Mouse (Mus musculus) liver, postnatal 0 days (tissue): Measurements from ENCODE around the gene Macrod2. TPM values are rescaled to one million over a fixed set of nuclear protein-coding genes. Genes with fewer than 3 reads are reported as not detected.

Source experiments
- ATAC-seq: fragments of 200-750 bp; cut with Nextera tagmentation; 2 replicates; pipeline ENCODE4 v1.8.0; 2017; ENCODE audit warnings: mild to moderate bottlenecking, moderate library complexity
- DNase-seq: peaks from one replicate; pipeline ENCODE4 v3.0.0-alpha.2; 2016
- H3K27ac ChIP-seq: fragments of 300-500 bp; sonication (generic); 2 replicates; pipeline ENCODE4 v1.5.1; 2014; ENCODE audit warnings: antibody characterized with exemption, moderate library complexity, mild to moderate bottlenecking, low read depth
- H3K27me3 ChIP-seq: fragments of 300-500 bp; sonication (generic); 2 replicates; pipeline ENCODE4 v1.6.1; 2014; ENCODE audit warnings: low read length, control low read depth, mixed read lengths; ENCODE audit not compliant: insufficient read depth
- H3K36me3 ChIP-seq: fragments of 300-500 bp; sonication (generic); replicated peaks from 2 replicates; pipeline ENCODE4 v1.6.1; 2014; ENCODE audit warnings: mild to moderate bottlenecking, control low read depth, low read length, moderate library complexity, mixed read lengths; ENCODE audit not compliant: insufficient read depth
- H3K4me1 ChIP-seq: fragments of 300-500 bp; sonication (generic); 2 replicates; pipeline ENCODE4 v1.6.1; 2014; ENCODE audit warnings: antibody characterized with exemption, mild to moderate bottlenecking, control low read depth; ENCODE audit not compliant: insufficient read depth
- H3K4me2 ChIP-seq: fragments of 300-500 bp; sonication (generic); 2 replicates; pipeline ENCODE4 v1.6.1; 2014; ENCODE audit warnings: low read depth, mild to moderate bottlenecking, low read length, moderate library complexity, mixed read lengths
- H3K4me3 ChIP-seq: fragments of 300-500 bp; sonication (generic); 2 replicates; pipeline ENCODE4 v1.5.1; 2014; ENCODE audit warnings: low read depth, low read length
- H3K9ac ChIP-seq: fragments of 300-500 bp; sonication (generic); replicated peaks from 2 replicates; pipeline ENCODE4 v1.6.1; 2014; ENCODE audit warnings: mild to moderate bottlenecking, moderate library complexity
- H3K9me3 ChIP-seq: fragments of 300-500 bp; sonication (generic); 2 replicates; pipeline ENCODE4 v1.6.1; 2016; ENCODE audit warnings: mild to moderate bottlenecking, control low read depth, low read length, mixed read lengths
- CTCF ChIP-seq: sonication (generic); IDR thresholded peaks from 2 replicates; pipeline ENCODE4 v1.5.1; 2016; ENCODE audit warnings: antibody characterized with exemption, low read depth
- EP300 ChIP-seq: IDR thresholded peaks from 2 replicates; pipeline ENCODE4 v1.6.1; 2016; ENCODE audit warnings: antibody characterized with exemption, low read depth, mild to moderate bottlenecking
- WGBS: fragments of 180-500 bp; shearing (Covaris S2); extraction: QIAGEN DNeasy Blood & Tissue Kit; methylation state at CpG from one replicate; pipeline ENCODE4 v1.1.7; 2014; ENCODE audit not compliant: insufficient replicate concordance; 5-methylcytosine and 5-hydroxymethylcytosine counted together
- polyA plus RNA-seq: library from polyadenylated mRNA; unstranded; fragments of >200 nt; fragmentation: Nextera tagmentation; extraction: Ambion mirVana; gene quantifications from 2 replicates; pipeline ENCODE4 v1.2.1, GENCODE M21; 2015

The Macrod2 gene
- polyA plus RNA-seq, 1 experiment from 2014 or later, result 9.3 TPM

DNA sequence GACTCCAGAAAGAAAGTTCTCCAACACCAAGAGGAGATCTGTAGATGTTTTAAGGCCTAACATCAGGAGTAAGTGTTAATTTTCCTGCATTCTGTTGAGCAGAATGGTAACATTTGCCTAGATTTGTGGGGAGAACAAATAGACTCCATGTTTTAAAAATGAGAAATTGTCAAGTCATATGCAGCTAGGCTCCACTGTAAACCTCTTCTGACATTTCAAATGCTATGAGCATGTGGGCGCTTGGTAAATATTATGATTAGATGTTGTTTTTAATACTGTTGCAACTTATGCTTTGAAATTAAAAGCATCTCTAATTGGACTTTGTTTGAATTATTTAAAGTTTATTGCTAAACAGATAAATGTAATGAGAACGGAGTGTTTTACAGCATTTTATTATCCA, 220.3 kb downstream of the Macrod2 start:
- no peak overlapping the region for H3K4me2 ChIP-seq
- no peak overlapping the region for H3K9ac ChIP-seq
- H3K27ac ChIP-seq, result no peak overlapping the region
- H3K36me3 ChIP-seq, result no peaks in the 10 kb centered on the region
- 72% methylated on average over 2 of the region's 2 CpGs for WGBS
- no peak for DNase-seq
- no peak for ATAC-seq
- H3K4me1 ChIP-seq, result no peaks in the 10 kb centered on the region
- H3K4me3 ChIP-seq, result no peak overlapping the region
- TF ChIP-seq CTCF, result no peak
- no peak for TF ChIP-seq EP300
- no peaks in the 10 kb centered on the region for H3K27me3 ChIP-seq
- H3K9me3 ChIP-seq, result no peaks in the 10 kb centered on the region

DNA sequence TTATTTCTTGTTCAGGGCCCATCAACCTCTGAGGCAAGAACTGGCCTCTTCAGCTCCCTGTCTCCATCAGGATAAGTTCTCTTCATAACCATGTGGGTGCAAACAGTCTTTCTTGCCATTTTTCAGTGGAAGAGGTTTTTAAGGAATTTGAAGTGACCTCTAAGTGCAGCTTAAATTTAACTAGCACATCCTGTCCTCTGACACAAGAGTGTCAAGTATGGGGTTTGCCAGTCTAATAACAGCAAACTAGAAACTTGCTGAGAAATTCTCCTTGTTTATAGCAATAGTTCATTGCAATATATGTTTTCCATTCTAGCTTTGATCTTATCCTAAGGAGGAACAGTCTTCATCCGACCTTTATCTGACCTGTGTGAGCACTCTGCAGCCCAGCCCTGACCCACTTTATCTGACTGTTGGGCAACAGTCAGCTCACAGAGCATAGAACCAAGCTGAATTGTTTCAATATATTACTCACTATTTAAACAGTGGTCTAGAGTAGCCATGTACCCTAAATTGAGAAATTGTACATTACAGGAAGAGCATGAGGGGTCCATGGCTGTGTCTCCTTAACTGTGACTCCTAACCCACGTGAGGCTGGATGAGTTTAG, 226.7 kb downstream of the Macrod2 start:
- Histone ChIP-seq H3K9ac (no peak overlapping the region), H3K36me3 (no peaks in the 10 kb centered on the region), H3K27me3 (no peaks in the 10 kb centered on the region), H3K9me3 (no peaks in the 10 kb centered on the region), H3K4me2 (no peak overlapping the region), H3K27ac (no peak overlapping the region), H3K4me3 (no peak overlapping the region), H3K4me1 (no peaks in the 10 kb centered on the region)
- 45% methylated on average over 2 of the region's 2 CpGs for WGBS
- TF ChIP-seq CTCF, result no peak
- TF ChIP-seq EP300, result no peak
- no peak for ATAC-seq
- DNase-seq, result no peak

DNA sequence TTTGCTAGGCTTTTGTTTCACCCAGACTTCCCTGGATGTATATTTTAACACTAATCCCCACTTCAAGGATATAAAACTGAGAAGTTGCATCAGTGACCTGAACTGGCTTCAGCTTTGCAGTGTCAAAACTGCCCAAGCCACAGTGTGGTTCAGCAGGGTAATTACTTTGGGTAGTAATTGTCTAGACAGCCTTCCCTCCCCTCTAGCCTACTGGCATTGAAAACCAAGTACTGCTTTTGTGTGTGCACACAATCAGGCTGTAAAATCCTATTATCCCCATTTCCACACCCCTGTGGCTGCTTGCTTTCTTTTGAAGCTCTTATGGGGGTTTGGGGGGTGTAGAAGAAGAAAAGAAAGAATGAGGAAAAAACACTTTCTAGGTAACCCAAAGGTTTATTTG, 258.4 kb downstream of the Macrod2 start:
- Histone ChIP-seq H3K4me2 (no peak overlapping the region), H3K9me3 (no peaks in the 10 kb centered on the region), H3K27ac (no peak overlapping the region), H3K4me3 (no peak overlapping the region), H3K9ac (no peak overlapping the region), H3K36me3 (no peaks in the 10 kb centered on the region), H3K27me3 (no peaks in the 10 kb centered on the region), H3K4me1 (no peaks in the 10 kb centered on the region)
- ATAC-seq, result no peak
- DNase-seq, result no peak
- no peak for TF ChIP-seq EP300
- TF ChIP-seq CTCF, result no peak

DNA sequence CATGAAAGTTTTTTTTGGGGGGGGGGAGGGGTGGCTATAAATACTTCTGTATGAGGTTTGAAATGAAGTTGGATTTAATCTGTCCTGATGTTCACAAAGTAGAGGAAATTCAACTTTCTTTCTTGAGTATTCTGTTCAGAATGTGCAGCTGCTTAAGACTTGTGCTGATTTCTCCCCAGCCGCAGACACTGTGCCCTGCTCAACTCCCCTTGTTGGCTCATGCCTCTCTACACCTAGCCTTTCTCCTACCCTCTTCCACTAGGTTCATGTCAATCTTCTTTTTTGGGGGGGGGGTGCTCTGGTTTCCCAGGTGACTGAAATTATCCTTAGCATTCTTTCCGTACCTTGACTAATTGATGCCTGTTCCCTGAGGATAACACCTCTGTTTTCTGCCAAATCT, 258.9 kb downstream of the Macrod2 start:
- DNase-seq (no peak), ATAC-seq (no peak)
- no peak overlapping the region for H3K9ac ChIP-seq
- no peaks in the 10 kb centered on the region for H3K4me1 ChIP-seq
- 84% methylated on average over 2 of the region's 2 CpGs for WGBS
- no peak overlapping the region for H3K4me2 ChIP-seq
- TF ChIP-seq CTCF (no peak), EP300 (no peak)
- no peak overlapping the region for H3K27ac ChIP-seq
- H3K36me3 ChIP-seq, result no peaks in the 10 kb centered on the region
- no peaks in the 10 kb centered on the region for H3K9me3 ChIP-seq
- H3K4me3 ChIP-seq, result no peak overlapping the region
- no peaks in the 10 kb centered on the region for H3K27me3 ChIP-seq

DNA sequence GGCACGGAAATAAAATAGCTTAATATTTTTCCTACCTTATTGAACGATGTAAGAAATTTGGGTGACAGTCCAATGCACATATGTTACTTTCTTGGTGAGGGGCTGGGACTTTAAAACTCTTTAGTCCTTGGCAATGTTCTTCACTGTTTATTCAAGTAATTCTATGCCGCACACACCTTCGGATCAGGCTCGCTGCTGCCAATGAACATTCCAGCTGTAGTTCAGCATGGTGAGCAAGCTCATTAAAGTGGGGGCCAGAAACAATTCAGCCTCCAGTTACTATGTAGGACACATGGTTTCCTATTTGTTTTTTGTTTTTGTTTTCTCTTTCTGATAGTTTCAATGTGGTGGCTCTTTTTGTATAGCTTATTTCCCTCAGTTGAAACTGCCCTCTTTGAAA, 267.6 kb downstream of the Macrod2 start:
- Histone ChIP-seq H3K4me2 (no peak overlapping the region), H3K36me3 (no peaks in the 10 kb centered on the region), H3K9ac (no peak overlapping the region), H3K4me3 (no peak overlapping the region), H3K9me3 (no peaks in the 10 kb centered on the region), H3K27me3 (no peaks in the 10 kb centered on the region), H3K27ac (no peak overlapping the region), H3K4me1 (no peaks in the 10 kb centered on the region)
- DNase-seq (no peak), ATAC-seq (no peak)
- TF ChIP-seq CTCF (no peak), EP300 (no peak)
- 78% methylated on average over 5 of the region's 5 CpGs for WGBS

DNA sequence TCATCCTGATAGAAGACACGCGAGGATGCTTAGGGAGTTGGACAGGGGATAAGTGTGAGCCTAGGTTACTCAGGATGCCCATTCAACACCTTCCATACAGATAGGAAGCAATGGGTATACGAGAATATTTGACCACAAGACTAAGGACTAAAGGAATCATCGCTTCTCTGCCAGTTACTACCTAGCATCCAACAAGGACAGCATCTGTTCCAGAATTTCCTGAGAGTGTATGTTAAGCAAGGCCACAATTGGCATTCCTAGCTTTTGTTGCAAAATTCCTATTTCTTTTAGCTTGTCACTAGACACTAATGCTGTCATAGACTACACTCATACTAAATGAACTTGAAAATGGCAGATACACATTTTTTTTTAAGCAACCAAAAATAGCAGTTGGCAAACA, 269.3 kb downstream of the Macrod2 start:
- Histone ChIP-seq H3K27me3 (no peaks in the 10 kb centered on the region), H3K36me3 (no peaks in the 10 kb centered on the region), H3K9ac (no peak overlapping the region), H3K4me2 (no peak overlapping the region), H3K4me1 (no peaks in the 10 kb centered on the region), H3K9me3 (no peaks in the 10 kb centered on the region), H3K27ac (no peak overlapping the region), H3K4me3 (no peak overlapping the region)
- DNase-seq, result no peak
- TF ChIP-seq EP300 (no peak), CTCF (no peak)
- 73% methylated on average over 4 of the region's 4 CpGs for WGBS
- no peak for ATAC-seq

DNA sequence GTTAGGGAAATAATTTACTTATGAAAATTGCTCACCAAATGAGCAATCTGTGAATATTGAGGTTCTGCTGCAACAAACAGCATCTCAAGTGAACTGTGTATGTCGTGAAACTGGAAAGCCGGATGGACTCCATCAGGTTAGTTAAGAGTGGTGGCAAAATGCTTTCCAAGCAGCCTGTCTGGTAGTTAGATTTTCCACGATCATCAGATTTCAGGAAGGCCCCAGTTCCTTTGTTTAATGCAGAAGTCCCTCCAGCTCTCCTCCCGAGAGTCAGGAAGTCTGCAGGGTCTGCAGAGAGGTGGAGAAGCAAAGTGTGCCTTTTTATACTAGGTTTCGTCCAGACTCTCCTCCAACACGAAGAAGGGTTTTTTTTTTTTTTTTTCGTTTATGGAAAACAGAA, 271.7 kb downstream of the Macrod2 start:
- Histone ChIP-seq H3K9me3 (no peaks in the 10 kb centered on the region), H3K4me2 (no peak overlapping the region), H3K4me1 (peaks cover 3% of the 10 kb centered on the region; the same call in 1 of the 2 replicates), H3K27me3 (no peaks in the 10 kb centered on the region), H3K4me3 (no peak overlapping the region), H3K36me3 (no peaks in the 10 kb centered on the region), H3K27ac (no peak overlapping the region), H3K9ac (no peak overlapping the region)
- WGBS, result 43% methylated on average over 7 of the region's 7 CpGs
- ATAC-seq, result no peak
- TF ChIP-seq CTCF (no peak), EP300 (no peak)
- no peak for DNase-seq
